Mouse (Mus musculus): ENCODE results near the gene a.
"Not testable (repeated sequence)": the region's sequence is repeated elsewhere in the genome, so short reads cannot be mapped to it uniquely, and the experiment has no call there.

Gene a

GRCm38 (mm10) chr2:155052681-155053080 lies 261.5 kb downstream of the a start:
- no peak for DNase-seq (ENCODE audit: extremely low spot score)

- DNase-seq (ENCODE audit: extremely low spot score), result not testable (repeated sequence)
Observed at GRCm38 (mm10) chr2:155053512-155053911, 262.3 kb downstream of the a start.

DNA sequence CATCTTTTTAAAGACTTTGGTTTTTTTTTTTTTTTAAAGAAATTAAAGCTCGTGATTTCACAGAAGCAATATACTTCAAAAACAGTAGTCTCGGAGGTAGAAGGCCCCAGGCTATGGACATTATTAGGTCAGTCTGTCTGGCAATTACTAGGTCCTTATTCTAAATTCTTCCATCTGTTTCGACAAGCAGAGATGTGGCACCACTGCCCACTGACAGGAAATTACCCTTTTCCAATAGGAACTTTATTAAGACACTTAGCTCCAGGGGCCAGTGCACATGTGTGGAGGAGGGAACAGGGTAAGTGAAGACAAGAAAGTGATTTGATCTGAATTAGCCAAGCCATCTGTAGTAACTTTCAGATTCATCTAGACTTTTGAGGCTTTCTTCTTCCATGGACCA lies 263.5 kb downstream of the a start:
- no peak for DNase-seq (ENCODE audit: extremely low spot score)

GRCm38 (mm10) chr2:155056076-155056578 lies 264.9 kb downstream of the a start:
- DNase-seq (ENCODE audit: extremely low spot score), result no peak

DNA sequence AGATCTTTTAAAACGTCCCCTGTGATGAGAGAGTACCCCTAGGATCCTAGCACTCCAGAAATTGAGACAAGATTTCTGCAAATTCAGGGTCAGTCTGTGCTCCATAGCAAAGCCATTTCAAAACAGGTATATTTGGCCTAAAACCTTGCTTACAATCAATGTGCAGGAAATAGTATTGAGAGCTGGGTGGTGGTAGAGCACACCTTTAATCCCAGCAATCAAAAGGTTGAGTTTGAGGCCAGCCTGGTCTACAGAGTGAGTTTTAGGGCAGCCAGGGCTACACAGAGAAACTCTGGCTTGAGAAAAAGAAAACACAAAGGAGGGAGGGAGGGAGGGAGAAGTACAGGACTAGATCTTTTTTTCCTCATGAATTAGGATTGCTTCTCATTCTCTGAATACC lies 266.2 kb downstream of the a start:
- DNase-seq (ENCODE audit: extremely low spot score), result no peak

GRCm38 (mm10) chr2:155071027-155071426 lies 279.8 kb downstream of the a start:
- DNase-seq (ENCODE audit: extremely low spot score), result no peak

- DNase-seq (ENCODE audit: extremely low spot score), result no peak
Observed at GRCm38 (mm10) chr2:155072353-155073145, 281.3 kb downstream of the a start.

GRCm38 (mm10) chr2:155073347-155073746 lies 282.1 kb downstream of the a start:
- DNase-seq (ENCODE audit: extremely low spot score), result no peak

GRCm38 (mm10) chr2:155073978-155074765 lies 283.0 kb downstream of the a start, which contains the start of gene Ahcy:
Gene Ahcy (minus strand): TSS chr2:155074497.
- peak; percentile 96 for DNase-seq (ENCODE audit: extremely low spot score)

GRCm38 (mm10) chr2:155074766-155075330 lies 283.6 kb downstream of the a start:
- DNase-seq (ENCODE audit: extremely low spot score), result no peak

- no peak for DNase-seq (ENCODE audit: extremely low spot score)
Observed at GRCm38 (mm10) chr2:155075649-155076048, 284.4 kb downstream of the a start.

DNA sequence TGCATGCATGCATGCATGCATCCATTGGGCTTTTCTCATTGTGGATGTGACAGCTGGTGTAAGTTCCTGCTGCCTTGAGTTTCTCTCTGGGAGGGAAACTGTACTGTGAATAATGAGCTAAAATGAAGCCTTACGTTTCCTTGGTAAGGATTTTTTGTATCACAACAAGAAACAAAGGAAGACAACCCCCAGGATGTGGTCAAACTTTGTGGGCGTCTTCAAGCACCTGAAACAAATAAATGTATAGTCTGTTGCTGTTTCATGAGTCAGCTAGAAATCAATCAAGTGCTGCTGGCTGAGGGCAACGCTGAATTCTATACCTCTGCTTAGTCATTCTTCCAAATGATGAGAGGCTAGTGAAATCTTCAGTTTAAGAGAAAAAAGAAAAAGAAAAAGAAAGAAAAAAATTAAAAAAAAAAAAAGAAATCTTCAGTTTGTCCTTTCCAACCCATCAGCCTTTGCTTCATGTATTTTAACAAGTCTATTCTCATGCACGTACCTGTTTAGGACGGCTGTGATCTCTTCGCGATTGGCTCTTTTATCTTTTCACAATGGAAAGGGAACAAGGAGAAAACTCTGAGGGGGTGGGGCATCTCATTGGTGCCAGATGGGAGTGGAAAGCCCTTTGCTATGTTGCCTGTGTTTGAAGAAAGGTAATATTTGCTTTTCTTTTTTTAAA lies 288.4 kb downstream of the a start:
- DNase-seq (ENCODE audit: extremely low spot score), result no peak

DNA sequence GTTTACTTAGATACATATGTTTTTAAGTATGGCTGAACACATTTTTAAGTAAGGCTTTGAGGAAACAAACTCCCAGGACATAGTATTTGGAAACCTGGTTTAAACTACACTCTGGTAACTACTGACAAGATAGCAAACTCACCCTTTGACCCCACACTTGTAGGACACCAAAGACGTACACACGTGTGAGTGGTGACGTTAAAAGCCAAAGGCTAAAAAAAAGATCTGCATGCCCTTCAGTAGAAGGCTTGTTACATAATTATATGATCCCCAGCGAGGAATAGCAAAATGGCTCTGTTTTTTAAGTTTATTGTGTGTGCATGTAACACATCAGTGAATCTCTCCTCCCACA lies 289.0 kb downstream of the a start:
- no peak for DNase-seq (ENCODE audit: extremely low spot score)

- DNase-seq (ENCODE audit: extremely low spot score), result no peak
Observed at GRCm38 (mm10) chr2:155081056-155081455, 289.9 kb downstream of the a start.

GRCm38 (mm10) chr2:155082121-155082803 lies 291.1 kb downstream of the a start:
- peak; percentile 50 for DNase-seq (ENCODE audit: extremely low spot score)

GRCm38 (mm10) chr2:155084546-155084945 lies 293.3 kb downstream of the a start:
- DNase-seq (ENCODE audit: extremely low spot score), result no peak

- no peak for DNase-seq (ENCODE audit: extremely low spot score)
Observed at GRCm38 (mm10) chr2:155086328-155086727, 295.1 kb downstream of the a start.

DNA sequence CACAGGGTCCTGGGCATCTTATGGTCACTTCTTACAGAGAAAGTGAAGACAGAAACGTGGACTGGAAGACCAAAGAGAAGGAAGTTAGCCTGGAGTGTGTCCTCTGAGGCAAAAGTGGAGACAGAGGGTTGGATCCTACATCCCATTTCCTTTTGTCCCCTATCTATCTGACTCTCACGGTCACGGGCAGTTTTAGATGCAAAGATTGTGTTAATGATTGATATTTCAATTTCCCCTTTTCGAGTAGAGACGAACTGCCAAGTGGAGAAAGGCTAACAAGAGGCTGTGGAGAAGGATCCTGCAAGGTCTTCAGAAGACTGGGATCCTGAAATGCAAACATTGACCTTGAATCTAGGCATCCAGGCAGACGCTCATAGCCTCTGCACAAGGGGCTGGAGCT lies 297.1 kb downstream of the a start:
- DNase-seq (ENCODE audit: extremely low spot score), result no peak

DNA sequence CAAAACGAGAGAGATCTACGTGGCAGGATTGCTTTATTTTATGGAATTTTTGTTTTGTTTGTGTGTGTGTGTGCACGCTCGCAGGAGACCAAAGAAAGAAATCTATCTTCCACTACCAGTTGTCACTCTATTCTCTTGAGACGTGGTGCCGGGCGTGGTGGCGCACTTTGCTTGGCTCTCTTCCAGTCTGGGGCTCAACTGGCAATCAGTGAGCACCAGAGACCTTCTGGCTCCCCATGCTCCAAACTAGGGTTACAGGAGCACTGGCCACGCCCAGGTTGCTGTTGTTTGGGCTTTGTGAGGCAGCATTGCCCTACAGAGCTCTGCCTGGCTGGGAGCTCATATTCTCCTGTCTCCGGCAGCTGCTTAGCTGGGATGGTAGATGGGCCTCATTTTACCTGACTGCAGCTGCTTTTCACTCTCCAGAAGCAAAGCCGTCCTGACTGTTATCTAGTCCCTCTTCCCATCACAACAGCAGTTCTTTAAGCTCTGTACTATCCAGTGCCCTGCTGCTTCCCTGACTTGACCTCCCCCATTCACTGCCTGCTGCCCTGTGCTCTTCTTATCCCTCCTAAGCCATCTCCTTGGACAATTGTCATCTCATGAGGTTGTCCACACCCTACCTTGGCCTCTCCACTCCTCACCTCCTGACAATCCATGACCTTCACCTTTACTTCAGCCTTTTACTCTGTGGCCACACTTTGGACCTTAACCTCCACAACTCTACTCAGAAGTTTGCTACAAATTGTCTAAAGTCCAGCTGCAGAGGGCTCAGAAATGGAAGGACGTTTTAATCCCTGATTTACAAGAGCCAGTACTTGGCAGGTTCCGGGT lies 299.9 kb downstream of the a start:
- no peak for DNase-seq (ENCODE audit: extremely low spot score)

DNA sequence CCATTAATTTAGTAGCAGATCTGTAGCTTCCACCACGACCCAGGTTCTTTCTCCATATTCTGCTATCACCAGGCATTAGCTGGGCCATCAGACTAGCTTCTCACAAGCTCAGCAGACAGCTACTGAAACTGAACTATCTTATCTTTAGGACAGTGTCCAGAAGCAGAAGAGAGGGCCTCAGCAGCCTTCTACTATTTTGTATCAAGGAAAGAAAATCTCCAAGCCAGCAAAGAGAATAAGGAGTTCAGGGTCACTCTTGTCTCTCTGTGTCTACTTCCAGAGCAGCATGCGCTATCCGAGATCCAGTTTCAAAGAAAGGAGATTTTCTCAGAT lies 300.5 kb downstream of the a start:
- no peak for DNase-seq (ENCODE audit: extremely low spot score)

GRCm38 (mm10) chr2:155093418-155093817 lies 302.2 kb downstream of the a start:
- no peak for DNase-seq (ENCODE audit: extremely low spot score)

Measured in embryo, embryonic 9.5 days (tissue).